Mouse (Mus musculus): ENCODE measurements around the gene Ptpre. TPM values are rescaled to one million over a fixed set of nuclear protein-coding genes. Genes with fewer than 3 reads are reported as not detected.
A peak's percentile ranks its signal among the peaks of the same experiment; 100 is the strongest.

The Ptpre gene
- total RNA-seq, 2 experiments from 2014 or later = 49.6 to 74.2 TPM

- ATAC-seq (replicated peaks; ENCODE audit: poor library complexity) = no peak
These were observed 8.2 kb upstream of the Ptpre start for GRCm38 (mm10) chr7:135529068-135529467.

- ATAC-seq (replicated peaks; ENCODE audit: poor library complexity) = no peak
These were observed 2.6 kb upstream of the Ptpre start for GRCm38 (mm10) chr7:135534548-135535189.

- peak; percentile 30 for ATAC-seq (replicated peaks; ENCODE audit: poor library complexity)
These were observed 1.4 kb upstream of the Ptpre start for GRCm38 (mm10) chr7:135535908-135536307.

- 0 out of 2 replicates have a peak, but pooled peaks have one; percentile 2 for ATAC-seq (replicated peaks; ENCODE audit: poor library complexity)
These were observed 864 bp downstream of the Ptpre start for GRCm38 (mm10) chr7:135537948-135538741.

- 0 out of 2 replicates have a peak, but pooled peaks have one; percentile 4 for ATAC-seq (replicated peaks; ENCODE audit: poor library complexity)
These were observed 2.1 kb downstream of the Ptpre start for GRCm38 (mm10) chr7:135539429-135539828.

GRCm38 (mm10) chr7:135542235-135542634 lies 5.0 kb downstream of the Ptpre start:
- no peak for ATAC-seq (replicated peaks; ENCODE audit: poor library complexity)

GRCm38 (mm10) chr7:135543033-135543432 lies 5.8 kb downstream of the Ptpre start:
- ATAC-seq (replicated peaks; ENCODE audit: poor library complexity) = no peak

- ATAC-seq (replicated peaks; ENCODE audit: poor library complexity) = no peak
These were observed 7.0 kb downstream of the Ptpre start for GRCm38 (mm10) chr7:135544321-135544720.

GRCm38 (mm10) chr7:135545957-135546356 lies 8.7 kb downstream of the Ptpre start:
- ATAC-seq (replicated peaks; ENCODE audit: poor library complexity) = no peak

GRCm38 (mm10) chr7:135546530-135546929 lies 9.2 kb downstream of the Ptpre start:
- ATAC-seq (replicated peaks; ENCODE audit: poor library complexity) = no peak

GRCm38 (mm10) chr7:135548434-135548833 lies 11.2 kb downstream of the Ptpre start:
- ATAC-seq (replicated peaks; ENCODE audit: poor library complexity) = no peak

GRCm38 (mm10) chr7:135551547-135551946 lies 14.3 kb downstream of the Ptpre start:
- ATAC-seq (replicated peaks; ENCODE audit: poor library complexity) = no peak

- ATAC-seq (replicated peaks; ENCODE audit: poor library complexity) = peak; percentile 64
These were observed 16.3 kb downstream of the Ptpre start for GRCm38 (mm10) chr7:135553550-135553949.

- ATAC-seq (replicated peaks; ENCODE audit: poor library complexity) = peak; percentile 60
These were observed 19.6 kb downstream of the Ptpre start for GRCm38 (mm10) chr7:135556663-135557402.

- no peak for ATAC-seq (replicated peaks; ENCODE audit: poor library complexity)
These were observed 23.0 kb downstream of the Ptpre start for GRCm38 (mm10) chr7:135560280-135560679.

GRCm38 (mm10) chr7:135564022-135564421 lies 26.7 kb downstream of the Ptpre start:
- no peak for ATAC-seq (replicated peaks; ENCODE audit: poor library complexity)

- no peak for ATAC-seq (replicated peaks; ENCODE audit: poor library complexity)
These were observed 28.7 kb downstream of the Ptpre start for GRCm38 (mm10) chr7:135566013-135566412.

GRCm38 (mm10) chr7:135567582-135567981 lies 30.3 kb downstream of the Ptpre start:
- no peak for ATAC-seq (replicated peaks; ENCODE audit: poor library complexity)

GRCm38 (mm10) chr7:135568550-135568949 lies 31.3 kb downstream of the Ptpre start:
- no peak for ATAC-seq (replicated peaks; ENCODE audit: poor library complexity)

- no peak for ATAC-seq (replicated peaks; ENCODE audit: poor library complexity)
These were observed 34.1 kb downstream of the Ptpre start for GRCm38 (mm10) chr7:135571392-135571791.

GRCm38 (mm10) chr7:135571951-135572559 lies 34.8 kb downstream of the Ptpre start:
- ATAC-seq (replicated peaks; ENCODE audit: poor library complexity) = no peak
